20 mouse cellular contexts compared by ENCODE assay signal in the genomic region with DNA sequence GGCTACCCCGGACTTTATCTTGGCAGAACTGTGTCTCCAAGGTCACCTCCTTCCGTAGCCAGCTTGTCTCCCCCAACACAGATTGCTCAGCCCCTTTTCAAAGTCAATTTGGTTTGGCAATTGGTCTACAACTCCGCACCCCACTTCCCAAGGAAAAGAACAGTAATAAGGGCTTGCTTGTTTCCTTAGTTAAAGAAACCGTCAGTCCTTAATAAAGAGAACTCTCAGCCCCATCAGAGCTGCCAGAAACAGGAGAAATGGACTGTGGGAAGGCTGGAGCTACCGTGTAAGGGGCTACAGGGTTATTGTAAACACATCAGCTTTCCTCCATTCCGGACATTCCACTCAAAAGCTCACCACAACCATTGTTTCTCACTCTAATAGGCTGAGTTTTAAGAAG. TPM values are rescaled to one million over a fixed set of nuclear protein-coding genes. Genes with fewer than 3 reads are reported as not detected.
DNase-seq lines count a peak whose midpoint lies in the region; ATAC-seq and TF ChIP-seq lines count a peak whose summit lies in the region.
"Had no signal": no experiment of that assay in that cellular context is flagged by ENCODE, and none has a peak within 500 bp of the region (broad histone marks: within the 10 kb centered on the region; RNA-seq: fewer than 3 reads in every experiment).

No protein-coding gene starts in this region.

- no peak for TF ChIP-seq CTCF in forebrain, postnatal 0 days (IDR thresholded peaks at IDR 0.05; ENCODE audit: low read depth)

- H3K4me1 ChIP-seq in hindbrain, embryonic 15.5 days (replicated peaks) = peaks cover 21% of the 10 kb centered on the region
- H3K4me1 ChIP-seq in hindbrain, embryonic 12.5 days = peaks cover 23% of the 10 kb centered on the region
- H3K4me1 ChIP-seq in midbrain, embryonic 16.5 days (ENCODE audit: control insufficient read depth, insufficient read depth, low read length) = peaks cover 17% of the 10 kb centered on the region
- H3K4me1 ChIP-seq in midbrain, embryonic 11.5 days (ENCODE audit: control insufficient read depth, insufficient read depth, low read length) = peaks cover 10% of the 10 kb centered on the region
- peaks cover 41% of the 10 kb centered on the region for H3K4me1 ChIP-seq in forebrain, embryonic 10.5 days
- H3K4me1 ChIP-seq in forebrain, postnatal 0 days (ENCODE audit: insufficient read depth) = peaks cover 8% of the 10 kb centered on the region; the same call in 1 of the 2 replicates

- no peak overlapping the region for H3K9ac ChIP-seq in hindbrain, embryonic 15.5 days
- no peak overlapping the region for H3K9ac ChIP-seq in hindbrain, embryonic 12.5 days
- H3K9ac ChIP-seq in midbrain, embryonic 16.5 days (ENCODE audit: low read depth, low read length) = no peak overlapping the region
- H3K9ac ChIP-seq in midbrain, embryonic 11.5 days (ENCODE audit: low read length) = no peak overlapping the region
- H3K9ac ChIP-seq in forebrain, postnatal 0 days = no peak overlapping the region
- H3K9ac ChIP-seq: heart, embryonic 13.5 days; limb, embryonic 13.5 days; lung, embryonic 15.5 days; stomach, embryonic 15.5 days had no signal

- WGBS in hindbrain, embryonic 15.5 days = 40% methylated on average over 6 of the region's 6 CpGs
- 47% methylated on average over 6 of the region's 6 CpGs for WGBS in hindbrain, embryonic 12.5 days
- WGBS in midbrain, embryonic 16.5 days = 43% methylated on average over 6 of the region's 6 CpGs
- 49% methylated on average over 6 of the region's 6 CpGs for WGBS in midbrain, embryonic 11.5 days
- 48% methylated on average over 6 of the region's 6 CpGs for WGBS in forebrain, embryonic 10.5 days
- 15% methylated on average over 6 of the region's 6 CpGs for WGBS in forebrain, postnatal 0 days

- peak overlapping the region; percentile 67 for H3K27ac ChIP-seq in hindbrain, embryonic 15.5 days (replicated peaks)
- H3K27ac ChIP-seq in hindbrain, embryonic 12.5 days = no peak overlapping the region
- peak overlapping the region; percentile 75; the same call in 1 of the 2 replicates for H3K27ac ChIP-seq in midbrain, embryonic 16.5 days (ENCODE audit: low read length)
- H3K27ac ChIP-seq in midbrain, embryonic 11.5 days (ENCODE audit: low read depth, low read length) = no peak overlapping the region
- peak overlapping the region; percentile 16; the same call in 1 of the 2 replicates for H3K27ac ChIP-seq in forebrain, embryonic 10.5 days
- peak overlapping the region; percentile 66 for H3K27ac ChIP-seq in forebrain, postnatal 0 days (ENCODE audit: low read depth, low read length)
- H3K27ac ChIP-seq: heart, embryonic 13.5 days; limb, embryonic 13.5 days; lung, embryonic 15.5 days; stomach, embryonic 15.5 days had no signal

- ATAC-seq in hindbrain, embryonic 15.5 days (ENCODE audit: low FRiP score, low read depth) = 0 out of 2 replicates have a peak, but pooled peaks have one; percentile 24
- ATAC-seq in hindbrain, embryonic 12.5 days (ENCODE audit: low FRiP score) = no peak
- ATAC-seq in midbrain, embryonic 16.5 days = no peak
- ATAC-seq in midbrain, embryonic 11.5 days (ENCODE audit: low FRiP score) = no peak
- ATAC-seq in forebrain, postnatal 0 days = peak; percentile 56
- ATAC-seq: CD4-positive, CD25-positive, alpha-beta regulatory T cell, adult 4 months had no signal

- H3K27me3 ChIP-seq in hindbrain, embryonic 15.5 days = peaks cover 4% of the 10 kb centered on the region; the same call in 1 of the 2 replicates
- peaks cover 19% of the 10 kb centered on the region for H3K27me3 ChIP-seq in hindbrain, embryonic 12.5 days
- no peaks in the 10 kb centered on the region for H3K27me3 ChIP-seq in midbrain, embryonic 16.5 days (ENCODE audit: control insufficient read depth, insufficient read depth, low read depth, low read length)
- peaks cover 7% of the 10 kb centered on the region; the same call in 1 of the 2 replicates for H3K27me3 ChIP-seq in midbrain, embryonic 11.5 days (ENCODE audit: control insufficient read depth, insufficient read depth, low read length)
- peaks cover 40% of the 10 kb centered on the region for H3K27me3 ChIP-seq in forebrain, embryonic 10.5 days (ENCODE audit: poor library complexity, severe bottlenecking)
- no peaks in the 10 kb centered on the region for H3K27me3 ChIP-seq in forebrain, postnatal 0 days (ENCODE audit: insufficient read depth, low read length)

- DNase-seq in midbrain, embryonic 11.5 days (ENCODE audit: low spot score, missing footprints) = no peak
- no peak for DNase-seq in forebrain, embryonic 10.5 days (ENCODE audit: extremely low spot score, low spot score)
- DNase-seq in forebrain, postnatal 0 days = peak; percentile 47
- DNase-seq in gastrocnemius, postnatal 25 days = no peak
- DNase-seq in kidney, postnatal 25 days = no peak
- DNase-seq: cerebellum, adult 9-10 months; gastrocnemius, postnatal 36 days had no signal

- H3K9me3 ChIP-seq in hindbrain, embryonic 15.5 days = no peaks in the 10 kb centered on the region
- no peaks in the 10 kb centered on the region for H3K9me3 ChIP-seq in hindbrain, embryonic 12.5 days (replicated peaks)
- H3K9me3 ChIP-seq in midbrain, embryonic 16.5 days (replicated peaks; ENCODE audit: control insufficient read depth, low read length, poor library complexity, severe bottlenecking) = no peaks in the 10 kb centered on the region
- H3K9me3 ChIP-seq in midbrain, embryonic 11.5 days (ENCODE audit: control insufficient read depth, low read length) = no peaks in the 10 kb centered on the region
- no peaks in the 10 kb centered on the region for H3K9me3 ChIP-seq in forebrain, embryonic 10.5 days
- no peaks in the 10 kb centered on the region for H3K9me3 ChIP-seq in forebrain, postnatal 0 days (ENCODE audit: low read length)
- H3K9me3 ChIP-seq: heart, embryonic 13.5 days; limb, embryonic 13.5 days; lung, embryonic 15.5 days; stomach, embryonic 15.5 days had no signal

- 0 out of 2 replicates have a peak overlapping the region, but pooled peaks have one; percentile 88 for H3K4me2 ChIP-seq in hindbrain, embryonic 15.5 days
- H3K4me2 ChIP-seq in hindbrain, embryonic 12.5 days (replicated peaks) = no peak overlapping the region
- H3K4me2 ChIP-seq in midbrain, embryonic 16.5 days (ENCODE audit: low read length) = no peak overlapping the region
- no peak overlapping the region for H3K4me2 ChIP-seq in midbrain, embryonic 11.5 days
- peak overlapping the region; percentile 74 for H3K4me2 ChIP-seq in forebrain, postnatal 0 days (ENCODE audit: low read depth)
- H3K4me2 ChIP-seq: limb, embryonic 13.5 days; lung, embryonic 15.5 days; stomach, embryonic 15.5 days had no signal

- no peaks in the 10 kb centered on the region for H3K36me3 ChIP-seq in hindbrain, embryonic 15.5 days
- no peaks in the 10 kb centered on the region for H3K36me3 ChIP-seq in hindbrain, embryonic 12.5 days
- no peaks in the 10 kb centered on the region for H3K36me3 ChIP-seq in midbrain, embryonic 16.5 days (ENCODE audit: control insufficient read depth, insufficient read depth, low read length)
- no peaks in the 10 kb centered on the region for H3K36me3 ChIP-seq in midbrain, embryonic 11.5 days (ENCODE audit: control insufficient read depth, insufficient read depth, low read length)
- no peaks in the 10 kb centered on the region for H3K36me3 ChIP-seq in forebrain, embryonic 10.5 days (replicated peaks)
- H3K36me3 ChIP-seq in forebrain, postnatal 0 days (ENCODE audit: insufficient read depth) = no peaks in the 10 kb centered on the region
- H3K36me3 ChIP-seq: heart, embryonic 13.5 days; limb, embryonic 13.5 days; lung, embryonic 15.5 days; stomach, embryonic 15.5 days had no signal

- H3K4me3 ChIP-seq in hindbrain, embryonic 15.5 days = no peak overlapping the region
- no peak overlapping the region for H3K4me3 ChIP-seq in hindbrain, embryonic 12.5 days
- no peak overlapping the region for H3K4me3 ChIP-seq in midbrain, embryonic 16.5 days (ENCODE audit: low read depth, low read length)
- H3K4me3 ChIP-seq in midbrain, embryonic 11.5 days (ENCODE audit: low read depth, low read length) = no peak overlapping the region
- no peak overlapping the region for H3K4me3 ChIP-seq in forebrain, embryonic 10.5 days
- H3K4me3 ChIP-seq in forebrain, postnatal 0 days (ENCODE audit: low read depth, low read length) = no peak overlapping the region
- H3K4me3 ChIP-seq: heart, embryonic 13.5 days; limb, embryonic 13.5 days; lung, embryonic 15.5 days; myocyte; stomach, embryonic 15.5 days had no signal

RNA-seq across cellular contexts. Expression of gene Mt3, which starts 2.1 kb away (rescaled TPM):
- 211 and 230 TPM in 2 replicates for polyA plus RNA-seq in hindbrain, embryonic 15.5 days (2015; fragmentation: Nextera tagmentation; extraction: Ambion mirVana)
- 18.5 and 33.1 TPM in 2 replicates for polyA plus RNA-seq in hindbrain, embryonic 12.5 days (2016; fragmentation: Nextera tagmentation; extraction: Ambion mirVana)
- 141 and 227 TPM in 2 replicates for polyA plus RNA-seq in midbrain, embryonic 16.5 days (2015; fragmentation: Nextera tagmentation; extraction: Ambion mirVana)
- polyA plus RNA-seq in midbrain, embryonic 11.5 days (2014; fragmentation: Nextera tagmentation; extraction: Ambion mirVana) = 8.5 and 12.0 TPM in 2 replicates
- polyA plus RNA-seq in forebrain, embryonic 10.5 days (2016; fragmentation: Nextera tagmentation; extraction: Ambion mirVana) = 20.7 and 21.5 TPM in 2 replicates
- 151 and 445 TPM in 2 replicates for total RNA-seq in forebrain, postnatal 0 days (2014; rRNA removed)
- polyA plus RNA-seq in forebrain, postnatal 0 days (2015; fragmentation: Nextera tagmentation; extraction: Ambion mirVana) = 316 and 341 TPM in 2 replicates
- 1 to 10 TPM; 5.0 to 5.1 TPM for total RNA-seq in gastrocnemius, postnatal 25 days (2021)
- total RNA-seq: megakaryocyte progenitor cell, adult 5-6 weeks had no signal
- polyA plus RNA-seq: CD4-positive, CD25-positive, alpha-beta regulatory T cell, adult 4 months had no signal

RNA-seq across cellular contexts. Expression of gene Mt4, which starts 17.5 kb away (rescaled TPM):
- not detected in 2 replicates for polyA plus RNA-seq in hindbrain, embryonic 15.5 days (2015; fragmentation: Nextera tagmentation; extraction: Ambion mirVana)
- not detected in 2 replicates for polyA plus RNA-seq in hindbrain, embryonic 12.5 days (2016; fragmentation: Nextera tagmentation; extraction: Ambion mirVana)
- polyA plus RNA-seq in midbrain, embryonic 16.5 days (2015; fragmentation: Nextera tagmentation; extraction: Ambion mirVana) = not detected in 2 replicates
- not detected in 2 replicates for polyA plus RNA-seq in midbrain, embryonic 11.5 days (2014; fragmentation: Nextera tagmentation; extraction: Ambion mirVana)
- not detected in 2 replicates for polyA plus RNA-seq in forebrain, embryonic 10.5 days (2016; fragmentation: Nextera tagmentation; extraction: Ambion mirVana)
- total RNA-seq in forebrain, postnatal 0 days (2014; rRNA removed) = not detected in 2 replicates
- polyA plus RNA-seq in forebrain, postnatal 0 days (2015; fragmentation: Nextera tagmentation; extraction: Ambion mirVana) = not detected in 2 replicates
- total RNA-seq in gastrocnemius, postnatal 25 days (2021) = not detected
- total RNA-seq: gastrocnemius, postnatal 36 days; layer of hippocampus, postnatal 14 days; megakaryocyte progenitor cell, adult 5-6 weeks had no signal
- polyA plus RNA-seq: CD4-positive, CD25-positive, alpha-beta regulatory T cell, adult 4 months; heart, embryonic 13.5 days; kidney, embryonic 14.5 days; limb, embryonic 13.5 days; lung, embryonic 15.5 days; myocyte; small intestine, adult 2 months had no signal

RNA-seq across cellular contexts. Expression of gene Mt2, which starts 17.9 kb away (rescaled TPM):
- polyA plus RNA-seq in hindbrain, embryonic 15.5 days (2015; fragmentation: Nextera tagmentation; extraction: Ambion mirVana) = 21.4 and 24.6 TPM in 2 replicates
- polyA plus RNA-seq in hindbrain, embryonic 12.5 days (2016; fragmentation: Nextera tagmentation; extraction: Ambion mirVana) = 13.2 TPM in 2 replicates
- polyA plus RNA-seq in midbrain, embryonic 16.5 days (2015; fragmentation: Nextera tagmentation; extraction: Ambion mirVana) = 11.5 and 17.9 TPM in 2 replicates
- polyA plus RNA-seq in midbrain, embryonic 11.5 days (2014; fragmentation: Nextera tagmentation; extraction: Ambion mirVana) = 22.9 and 29.8 TPM in 2 replicates
- 55.1 and 68.7 TPM in 2 replicates for polyA plus RNA-seq in forebrain, embryonic 10.5 days (2016; fragmentation: Nextera tagmentation; extraction: Ambion mirVana)
- total RNA-seq in forebrain, postnatal 0 days (2014; rRNA removed) = 36.4 and 88.1 TPM in 2 replicates
- 139 and 143 TPM in 2 replicates for polyA plus RNA-seq in forebrain, postnatal 0 days (2015; fragmentation: Nextera tagmentation; extraction: Ambion mirVana)
- 100 to 1,000 TPM in 1 of 2 experiments, 10 to 100 TPM in 1; 61.6 to 106 TPM for total RNA-seq in gastrocnemius, postnatal 25 days (2021)
- polyA plus RNA-seq: CD4-positive, CD25-positive, alpha-beta regulatory T cell, adult 4 months had no signal

RNA-seq across cellular contexts. Expression of gene Mt1, which starts 24.3 kb away (rescaled TPM):
- 89.2 and 96.5 TPM in 2 replicates for polyA plus RNA-seq in hindbrain, embryonic 15.5 days (2015; fragmentation: Nextera tagmentation; extraction: Ambion mirVana)
- polyA plus RNA-seq in hindbrain, embryonic 12.5 days (2016; fragmentation: Nextera tagmentation; extraction: Ambion mirVana) = 34.0 and 47.3 TPM in 2 replicates
- 51.8 and 86.0 TPM in 2 replicates for polyA plus RNA-seq in midbrain, embryonic 16.5 days (2015; fragmentation: Nextera tagmentation; extraction: Ambion mirVana)
- 87.0 and 94.1 TPM in 2 replicates for polyA plus RNA-seq in midbrain, embryonic 11.5 days (2014; fragmentation: Nextera tagmentation; extraction: Ambion mirVana)
- polyA plus RNA-seq in forebrain, embryonic 10.5 days (2016; fragmentation: Nextera tagmentation; extraction: Ambion mirVana) = 204 and 219 TPM in 2 replicates
- total RNA-seq in forebrain, postnatal 0 days (2014; rRNA removed) = 205 and 418 TPM in 2 replicates
- 386 and 411 TPM in 2 replicates for polyA plus RNA-seq in forebrain, postnatal 0 days (2015; fragmentation: Nextera tagmentation; extraction: Ambion mirVana)
- 10 to 100 TPM; 63.7 to 91.7 TPM for total RNA-seq in gastrocnemius, postnatal 25 days (2021)

RNA-seq across cellular contexts. Expression of gene Bbs2, which starts 55.8 kb away (rescaled TPM):
- polyA plus RNA-seq in hindbrain, embryonic 15.5 days (2015; fragmentation: Nextera tagmentation; extraction: Ambion mirVana) = 20.1 and 20.8 TPM in 2 replicates
- polyA plus RNA-seq in hindbrain, embryonic 12.5 days (2016; fragmentation: Nextera tagmentation; extraction: Ambion mirVana) = 22.9 and 23.4 TPM in 2 replicates
- polyA plus RNA-seq in midbrain, embryonic 16.5 days (2015; fragmentation: Nextera tagmentation; extraction: Ambion mirVana) = 22.0 and 22.9 TPM in 2 replicates
- 21.3 and 26.6 TPM in 2 replicates for polyA plus RNA-seq in midbrain, embryonic 11.5 days (2014; fragmentation: Nextera tagmentation; extraction: Ambion mirVana)
- polyA plus RNA-seq in forebrain, embryonic 10.5 days (2016; fragmentation: Nextera tagmentation; extraction: Ambion mirVana) = 18.3 and 19.7 TPM in 2 replicates
- 21.1 and 22.6 TPM in 2 replicates for total RNA-seq in forebrain, postnatal 0 days (2014; rRNA removed)
- polyA plus RNA-seq in forebrain, postnatal 0 days (2015; fragmentation: Nextera tagmentation; extraction: Ambion mirVana) = 8.9 and 14.9 TPM in 2 replicates
- total RNA-seq in gastrocnemius, postnatal 25 days (2021) = 1 to 10 TPM; 1.5 to 2.3 TPM

Comparison
In these comparisons a context has a peak if more than half of its experiments do, and no peak if none do; other contexts are left out.
1. ATAC-seq: peak in hindbrain, embryonic 15.5 days (single experiment) and forebrain, postnatal 0 days (single experiment); none in hindbrain, embryonic 12.5 days (single experiment), midbrain, embryonic 16.5 days (single experiment) and midbrain, embryonic 11.5 days (single experiment).
2. H3K27ac ChIP-seq: peak in hindbrain, embryonic 15.5 days (single experiment), midbrain, embryonic 16.5 days (single experiment), forebrain, embryonic 10.5 days (single experiment) and forebrain, postnatal 0 days (single experiment); none in hindbrain, embryonic 12.5 days (single experiment) and midbrain, embryonic 11.5 days (single experiment).
3. H3K4me2 ChIP-seq: peak in hindbrain, embryonic 15.5 days (single experiment) and forebrain, postnatal 0 days (single experiment); none in hindbrain, embryonic 12.5 days (single experiment), midbrain, embryonic 16.5 days (single experiment) and midbrain, embryonic 11.5 days (single experiment).